8 mouse cellular contexts compared by ENCODE assay signal in the genomic region with DNA sequence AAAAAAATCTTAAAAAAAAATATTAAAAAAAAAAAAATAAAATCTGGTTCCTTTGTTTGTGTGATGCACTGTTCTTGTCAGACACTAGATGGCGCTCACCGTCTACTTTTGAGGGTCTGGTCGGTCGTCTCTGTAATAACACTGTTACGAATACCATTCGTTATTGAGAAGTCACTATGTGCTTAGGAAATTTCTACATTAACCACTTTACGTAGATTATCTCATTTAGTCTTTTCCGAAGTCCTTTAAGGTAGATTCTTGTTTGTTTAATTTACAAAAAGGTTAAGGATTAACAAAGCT. TPM values are rescaled to one million over a fixed set of nuclear protein-coding genes. Genes with fewer than 3 reads are reported as not detected.
DNase-seq lines count a peak whose midpoint lies in the region; ATAC-seq and TF ChIP-seq lines count a peak whose summit lies in the region.

No protein-coding gene starts in this region.

- peak; percentile 64 for TF ChIP-seq CTCF in kidney, adult 2 months (conservative IDR thresholded peaks at IDR 0.05; ENCODE audit: insufficient read depth, insufficient read length, low read depth, low read length)
- no peak for TF ChIP-seq CTCF in G1E (IDR thresholded peaks at IDR 0.05; ENCODE audit: low read depth, low read length)
- peak; percentile 70 for TF ChIP-seq CTCF in cerebellum, adult 2 months (IDR thresholded peaks at IDR 0.05; ENCODE audit: borderline replicate concordance, insufficient read depth, low read depth, low read length)

- peak; percentile 41 for DNase-seq in kidney, adult 2 months
- no peak for DNase-seq in kidney, adult 11 months
- DNase-seq in G1E (ENCODE audit: low spot score), result peak; percentile 8
- peak; percentile 56 to 73 for DNase-seq in cerebellum, adult 2 months
- DNase-seq in right cerebral cortex, adult 18-20 months, result no peak

- H3K36me3 ChIP-seq in kidney, adult 2 months (ENCODE audit: control insufficient read depth, insufficient read depth, low read length), result no peaks in the 10 kb centered on the region
- H3K36me3 ChIP-seq in G1E (replicated peaks), result no peaks in the 10 kb centered on the region
- H3K36me3 ChIP-seq in heart, embryonic 14.5 days (ENCODE audit: control insufficient read depth, insufficient read depth, low read length), result no peaks in the 10 kb centered on the region
- no peaks in the 10 kb centered on the region for H3K36me3 ChIP-seq in limb, embryonic 13.5 days

- no peak overlapping the region for H3K27ac ChIP-seq in kidney, adult 2 months (ENCODE audit: insufficient read depth, low read depth, low read length)
- H3K27ac ChIP-seq in cerebellum, adult 2 months (ENCODE audit: insufficient read depth, low read length), result no peak overlapping the region
- H3K27ac ChIP-seq in heart, embryonic 14.5 days (replicated peaks in 1 of 2; ENCODE audit: control insufficient read depth in 1 of 2, insufficient read depth in 1 of 2, low read depth in 2 of 2, low read length in 2 of 2), result no peak overlapping the region
- H3K27ac ChIP-seq in limb, embryonic 13.5 days, result no peak overlapping the region

- no peak overlapping the region for H3K4me3 ChIP-seq in kidney, adult 2 months (ENCODE audit: insufficient read depth, low read depth, low read length)
- H3K4me3 ChIP-seq in G1E (ENCODE audit: low read depth, low read length), result no peak overlapping the region
- H3K4me3 ChIP-seq in cerebellum, adult 2 months (replicated peaks; ENCODE audit: insufficient read depth, low read depth, low read length), result no peak overlapping the region
- no peak overlapping the region for H3K4me3 ChIP-seq in heart, embryonic 14.5 days (ENCODE audit: control insufficient read depth in 1 of 2, insufficient read depth in 1 of 2, low read depth in 1 of 2, low read length in 2 of 2)
- no peak overlapping the region for H3K4me3 ChIP-seq in limb, embryonic 13.5 days

- ATAC-seq in G1E (ENCODE audit: extremely low read depth, insufficient number of reproducible peaks, low FRiP score, poor library complexity, severe bottlenecking), result peak; percentile 22; the same call in 1 of the 2 replicates
- no peak for ATAC-seq in heart, embryonic 14.5 days (ENCODE audit: insufficient number of reproducible peaks, insufficient read depth, low FRiP score, low read depth)
- ATAC-seq in limb, embryonic 13.5 days (ENCODE audit: low FRiP score, low read depth), result peak; percentile 44; the same call in 1 of the 2 replicates
- ATAC-seq in neutrophil, adult 5-6 weeks (ENCODE audit: extremely low read depth, insufficient number of reproducible peaks, low FRiP score, poor library complexity, severe bottlenecking), result peak; percentile 58; the same call in 1 of the 2 replicates

- peak overlapping the region; percentile 39; the same call in 1 of the 2 replicates for H3K4me2 ChIP-seq in heart, embryonic 14.5 days (ENCODE audit: low read length)
- no peak overlapping the region for H3K4me2 ChIP-seq in limb, embryonic 13.5 days (replicated peaks)

- no peaks in the 10 kb centered on the region for H3K27me3 ChIP-seq in kidney, adult 2 months (replicated peaks; ENCODE audit: control insufficient read depth, insufficient read depth, low read length)
- no peaks in the 10 kb centered on the region for H3K27me3 ChIP-seq in G1E (ENCODE audit: insufficient read depth, low read length)
- no peaks in the 10 kb centered on the region for H3K27me3 ChIP-seq in cerebellum, adult 2 months (ENCODE audit: control insufficient read depth, insufficient read depth, low read length)
- H3K27me3 ChIP-seq in heart, embryonic 14.5 days (ENCODE audit: control insufficient read depth, insufficient read depth, low read length), result peaks cover 3% of the 10 kb centered on the region; the same call in 1 of the 2 replicates
- H3K27me3 ChIP-seq in limb, embryonic 13.5 days, result peaks cover 7% of the 10 kb centered on the region; the same call in 1 of the 2 replicates

- no peak for TF ChIP-seq POLR2A in kidney, adult 2 months (IDR thresholded peaks at IDR 0.05; ENCODE audit: low read depth, low read length)
- TF ChIP-seq POLR2A in cerebellum, adult 2 months (IDR thresholded peaks at IDR 0.05; ENCODE audit: borderline replicate concordance, insufficient read depth, low read length), result no peak

- H3K4me1 ChIP-seq in kidney, adult 2 months (ENCODE audit: control insufficient read depth, insufficient read depth, low read length), result no peaks in the 10 kb centered on the region
- H3K4me1 ChIP-seq in G1E (ENCODE audit: insufficient read depth, low read depth, low read length), result no peaks in the 10 kb centered on the region
- peaks cover 28% of the 10 kb centered on the region for H3K4me1 ChIP-seq in cerebellum, adult 2 months (ENCODE audit: control insufficient read depth, insufficient read depth, low read length)
- no peaks in the 10 kb centered on the region for H3K4me1 ChIP-seq in heart, embryonic 14.5 days (ENCODE audit: control insufficient read depth in 2 of 2, insufficient read depth in 2 of 2, low read length in 2 of 2)
- H3K4me1 ChIP-seq in limb, embryonic 13.5 days, result no peaks in the 10 kb centered on the region

- H3K9ac ChIP-seq in heart, embryonic 14.5 days (ENCODE audit: low read length), result no peak overlapping the region
- no peak overlapping the region for H3K9ac ChIP-seq in limb, embryonic 13.5 days

- whole genome bisulfite sequencing in kidney, adult 2 months, result 6% methylated on average over 8 of the region's 8 CpGs
- 7% methylated on average over 8 of the region's 8 CpGs for WGBS in cerebellum, adult 2 months
- WGBS in heart, embryonic 14.5 days, result 10% methylated on average over 8 of the region's 8 CpGs
- WGBS in limb, embryonic 13.5 days, result 11% methylated on average over 8 of the region's 8 CpGs

- H3K9me3 ChIP-seq in G1E (replicated peaks), result no peaks in the 10 kb centered on the region
- H3K9me3 ChIP-seq in heart, embryonic 14.5 days (ENCODE audit: control insufficient read depth, low read length), result no peaks in the 10 kb centered on the region
- H3K9me3 ChIP-seq in limb, embryonic 13.5 days, result no peaks in the 10 kb centered on the region

RNA-seq across cellular contexts. Expression of a gene that starts 27.9 kb away (rescaled TPM):
- 19.5 and 24.2 TPM in 2 replicates for polyA plus RNA-seq in kidney, adult 2 months (2012; rRNA removed)
- 164 and 174 TPM in 2 replicates for total RNA-seq in G1E (2014; fragmentation: Nextera tagmentation)
- 138 and 155 TPM in 2 replicates for total RNA-seq in G1E (2017)
- polyA plus RNA-seq in G1E (2012), result 71.9 and 77.7 TPM in 2 replicates
- 58.3 and 63.6 TPM in 2 replicates for polyA plus RNA-seq in cerebellum, adult 2 months (2012; rRNA removed)
- 84.1 and 90.7 TPM in 2 replicates for polyA plus RNA-seq in heart, embryonic 14.5 days (2014; fragmentation: Nextera tagmentation; extraction: Ambion mirVana)
- polyA plus RNA-seq in limb, embryonic 13.5 days (2015; fragmentation: Nextera tagmentation; extraction: Ambion mirVana), result 155 and 165 TPM in 2 replicates
- 91.6 and 94.6 TPM in 2 replicates for total RNA-seq in neutrophil, adult 5-6 weeks (2017)

RNA-seq across cellular contexts. Expression of a gene that starts 59.4 kb away (rescaled TPM):
- polyA plus RNA-seq in kidney, adult 2 months (2012; rRNA removed), result 12.6 and 14.7 TPM in 2 replicates
- 33.0 and 33.2 TPM in 2 replicates for total RNA-seq in G1E (2014; fragmentation: Nextera tagmentation)
- total RNA-seq in G1E (2017), result 15.2 and 18.9 TPM in 2 replicates
- polyA plus RNA-seq in G1E (2012), result 2.5 and 4.1 TPM in 2 replicates
- 44.6 and 46.1 TPM in 2 replicates for polyA plus RNA-seq in cerebellum, adult 2 months (2012; rRNA removed)
- 18.6 and 19.0 TPM in 2 replicates for polyA plus RNA-seq in heart, embryonic 14.5 days (2014; fragmentation: Nextera tagmentation; extraction: Ambion mirVana)
- 15.7 and 20.0 TPM in 2 replicates for polyA plus RNA-seq in limb, embryonic 13.5 days (2015; fragmentation: Nextera tagmentation; extraction: Ambion mirVana)
- 41.3 and 42.4 TPM in 2 replicates for total RNA-seq in neutrophil, adult 5-6 weeks (2017)

Comparison
In these comparisons a context has a peak if more than half of its experiments do, and no peak if none do; other contexts are left out.
1. DNase-seq: peak in kidney, adult 2 months (single experiment), G1E (single experiment) and cerebellum, adult 2 months (2 of 2); none in kidney, adult 11 months (single experiment) and right cerebral cortex, adult 18-20 months (single experiment).